Mouse (Mus musculus): ENCODE measurements at regions not wholly inside any gene's neighbourhood (a gene's known extent, or its start where the extent isn't known, plus 50 kb on each side); places are given as distances from the start of the nearest gene placed in this dataset.

DNA sequence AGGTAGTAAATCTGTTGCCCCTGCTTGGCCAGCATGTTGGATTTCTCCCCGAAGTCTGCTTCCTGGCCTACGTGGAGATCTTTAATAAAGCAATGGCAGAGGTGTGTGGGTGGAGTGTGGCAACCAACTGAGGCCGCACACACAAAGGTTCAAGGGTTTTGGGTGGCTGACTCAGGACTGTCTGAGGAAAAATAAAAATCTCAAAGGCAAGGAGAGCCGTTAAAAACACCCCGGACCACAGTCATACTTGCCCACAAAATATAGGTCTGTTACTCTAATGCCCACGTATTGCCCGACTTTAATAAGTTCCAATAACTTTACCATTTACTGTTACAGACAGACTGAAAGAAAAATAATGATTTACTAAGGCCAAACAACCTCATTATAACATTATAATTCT is 108.7 kb upstream of the Cdkn2b start:
- H3ac ChIP-seq (ENCODE audit: control insufficient read depth, insufficient read length, low read depth): no peak overlapping the region
- H3K36me3 ChIP-seq (ENCODE audit: control insufficient read depth, insufficient read depth): no peaks in the 10 kb centered on the region
- no peaks in the 10 kb centered on the region for H3K79me2 ChIP-seq (ENCODE audit: control insufficient read depth, insufficient read depth)
- H3K27me3 ChIP-seq (ENCODE audit: control insufficient read depth, insufficient read depth, insufficient read length): no peaks in the 10 kb centered on the region
- TF ChIP-seq CEBPB (IDR thresholded peaks at IDR 0.05; ENCODE audit: low read depth) (no peak), USF1 (IDR thresholded peaks at IDR 0.05; ENCODE audit: low read depth) (no peak), MYOD1 (IDR thresholded peaks at IDR 0.05; ENCODE audit: control insufficient read depth, insufficient read length, low read depth) (no peak), CTCF (IDR thresholded peaks at IDR 0.05; ENCODE audit: control insufficient read depth, insufficient read depth, insufficient read length) (no peak), FOSL1 (IDR thresholded peaks at IDR 0.05; ENCODE audit: insufficient read depth, low read length, poor library complexity, severe bottlenecking) (no peak), MAX (IDR thresholded peaks at IDR 0.05) (no peak)
- no peaks in the 10 kb centered on the region for H3K79me3 ChIP-seq (ENCODE audit: low read depth)
- no peak overlapping the region for H3K4me3 ChIP-seq (ENCODE audit: insufficient read depth, poor library complexity, severe bottlenecking)

GRCm38 (mm10) chr4:89405624-89406167 is 94.9 kb upstream of the Cdkn2b start:
- H3K27me3 ChIP-seq (ENCODE audit: control insufficient read depth, insufficient read depth, insufficient read length): no peaks in the 10 kb centered on the region
- H3ac ChIP-seq (ENCODE audit: control insufficient read depth, insufficient read length, low read depth): no peak overlapping the region
- H3K36me3 ChIP-seq (ENCODE audit: control insufficient read depth, insufficient read depth): no peaks in the 10 kb centered on the region
- H3K79me3 ChIP-seq (ENCODE audit: low read depth): no peaks in the 10 kb centered on the region
- no peaks in the 10 kb centered on the region for H3K79me2 ChIP-seq (ENCODE audit: control insufficient read depth, insufficient read depth)
- H3K4me3 ChIP-seq (ENCODE audit: insufficient read depth, poor library complexity, severe bottlenecking): no peak overlapping the region
- TF ChIP-seq CTCF (IDR thresholded peaks at IDR 0.05; ENCODE audit: control insufficient read depth, insufficient read depth, insufficient read length) (no peak), USF1 (IDR thresholded peaks at IDR 0.05; ENCODE audit: low read depth) (no peak), FOSL1 (IDR thresholded peaks at IDR 0.05; ENCODE audit: insufficient read depth, low read length, poor library complexity, severe bottlenecking) (no peak), MYOD1 (IDR thresholded peaks at IDR 0.05; ENCODE audit: control insufficient read depth, insufficient read length, low read depth) (no peak), MYOG (IDR thresholded peaks at IDR 0.05; ENCODE audit: control insufficient read depth, extremely low read depth, insufficient read length) (no peak), MAX (IDR thresholded peaks at IDR 0.05) (no peak), CEBPB (IDR thresholded peaks at IDR 0.05; ENCODE audit: low read depth) (no peak)

DNA sequence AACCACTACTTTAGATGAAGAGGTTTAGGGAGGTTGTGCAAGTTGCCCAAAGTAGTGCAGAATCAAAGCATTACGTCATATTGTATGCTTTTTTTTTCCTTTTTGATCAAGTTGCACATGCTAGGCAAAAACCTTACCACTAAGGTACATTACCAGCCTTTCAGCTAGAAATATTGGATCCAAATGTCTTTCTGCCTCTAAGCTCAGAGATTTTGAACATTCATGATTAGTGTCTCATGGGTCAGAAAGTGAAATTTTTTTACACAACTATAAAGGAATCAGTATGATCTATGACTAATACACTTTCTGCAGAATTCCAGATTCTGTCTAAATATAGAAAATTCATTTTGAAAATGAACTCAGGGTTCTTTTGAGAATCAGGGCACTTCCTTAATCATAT is 92.3 kb upstream of the Cdkn2b start:
- Histone ChIP-seq H3K4me3 (ENCODE audit: insufficient read depth, poor library complexity, severe bottlenecking) (no peak overlapping the region), H3K27me3 (ENCODE audit: control insufficient read depth, insufficient read depth, insufficient read length) (no peaks in the 10 kb centered on the region), H3K79me2 (ENCODE audit: control insufficient read depth, insufficient read depth) (no peaks in the 10 kb centered on the region), H3K79me3 (ENCODE audit: low read depth) (no peaks in the 10 kb centered on the region), H3ac (ENCODE audit: control insufficient read depth, insufficient read length, low read depth) (no peak overlapping the region), H3K36me3 (ENCODE audit: control insufficient read depth, insufficient read depth) (no peaks in the 10 kb centered on the region)
- TF ChIP-seq CEBPB (IDR thresholded peaks at IDR 0.05; ENCODE audit: low read depth) (no peak), MAX (IDR thresholded peaks at IDR 0.05) (no peak), MYOD1 (IDR thresholded peaks at IDR 0.05; ENCODE audit: control insufficient read depth, insufficient read length, low read depth) (no peak), FOSL1 (IDR thresholded peaks at IDR 0.05; ENCODE audit: insufficient read depth, low read length, poor library complexity, severe bottlenecking) (no peak), CTCF (IDR thresholded peaks at IDR 0.05; ENCODE audit: control insufficient read depth, insufficient read depth, insufficient read length) (no peak), USF1 (IDR thresholded peaks at IDR 0.05; ENCODE audit: low read depth) (no peak), MYOG (IDR thresholded peaks at IDR 0.05; ENCODE audit: control insufficient read depth, extremely low read depth, insufficient read length) (no peak)

DNA sequence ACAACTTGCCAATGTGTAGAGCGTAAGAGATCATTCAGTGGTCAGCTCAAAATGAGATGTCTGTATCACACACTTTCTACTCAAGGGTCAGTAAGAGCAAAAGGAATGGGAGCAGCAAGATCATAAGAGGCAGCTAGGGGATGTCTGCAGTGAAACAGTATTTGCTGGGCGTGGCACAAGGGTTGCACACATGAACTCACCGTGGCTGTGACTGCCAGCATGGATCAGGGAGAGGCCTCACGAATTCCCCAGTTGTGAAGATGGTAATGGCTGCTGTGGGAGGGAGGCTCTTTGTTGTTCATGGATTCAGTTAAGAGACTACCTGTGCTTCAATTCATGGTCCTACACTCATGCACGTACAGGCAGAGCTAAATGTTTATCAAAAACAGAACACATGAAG is 91.5 kb upstream of the Cdkn2b start:
- H3K79me3 ChIP-seq (ENCODE audit: low read depth): no peaks in the 10 kb centered on the region
- no peaks in the 10 kb centered on the region for H3K79me2 ChIP-seq (ENCODE audit: control insufficient read depth, insufficient read depth)
- TF ChIP-seq MYOD1 (IDR thresholded peaks at IDR 0.05; ENCODE audit: control insufficient read depth, insufficient read length, low read depth): no peak
- no peak for TF ChIP-seq MAX (IDR thresholded peaks at IDR 0.05)
- TF ChIP-seq FOSL1 (IDR thresholded peaks at IDR 0.05; ENCODE audit: insufficient read depth, low read length, poor library complexity, severe bottlenecking): no peak
- no peak for TF ChIP-seq CEBPB (IDR thresholded peaks at IDR 0.05; ENCODE audit: low read depth)
- H3K36me3 ChIP-seq (ENCODE audit: control insufficient read depth, insufficient read depth): no peaks in the 10 kb centered on the region
- no peaks in the 10 kb centered on the region for H3K27me3 ChIP-seq (ENCODE audit: control insufficient read depth, insufficient read depth, insufficient read length)
- H3K4me3 ChIP-seq (ENCODE audit: insufficient read depth, poor library complexity, severe bottlenecking): no peak overlapping the region
- no peak overlapping the region for H3ac ChIP-seq (ENCODE audit: control insufficient read depth, insufficient read length, low read depth)

DNA sequence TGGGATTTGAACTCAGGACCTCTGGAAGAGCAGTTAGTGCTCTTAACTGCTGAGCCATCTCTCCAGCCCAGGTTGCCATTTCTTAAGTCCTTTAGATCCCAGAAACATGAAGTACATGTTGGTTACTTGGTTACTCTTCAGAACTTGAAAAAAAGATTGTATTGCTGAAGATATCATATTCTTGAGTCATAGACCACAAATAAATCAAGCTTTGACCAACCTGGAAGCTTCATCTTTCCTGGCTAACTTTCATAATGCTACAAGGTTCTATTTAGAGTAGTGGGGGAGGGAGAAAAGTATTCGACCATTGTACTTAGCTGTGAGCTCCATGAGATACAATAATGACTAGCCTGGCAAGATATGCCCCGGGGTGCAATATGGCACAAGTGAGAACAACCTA is 90.9 kb upstream of the Cdkn2b start:
- no peaks in the 10 kb centered on the region for H3K79me3 ChIP-seq (ENCODE audit: low read depth)
- H3K4me3 ChIP-seq (ENCODE audit: insufficient read depth, poor library complexity, severe bottlenecking): no peak overlapping the region
- no peaks in the 10 kb centered on the region for H3K27me3 ChIP-seq (ENCODE audit: control insufficient read depth, insufficient read depth, insufficient read length)
- H3K79me2 ChIP-seq (ENCODE audit: control insufficient read depth, insufficient read depth): no peaks in the 10 kb centered on the region
- H3K36me3 ChIP-seq (ENCODE audit: control insufficient read depth, insufficient read depth): no peaks in the 10 kb centered on the region
- H3ac ChIP-seq (ENCODE audit: control insufficient read depth, insufficient read length, low read depth): no peak overlapping the region
- TF ChIP-seq USF1 (IDR thresholded peaks at IDR 0.05; ENCODE audit: low read depth) (no peak), MAX (IDR thresholded peaks at IDR 0.05) (no peak), MYOG (IDR thresholded peaks at IDR 0.05; ENCODE audit: control insufficient read depth, extremely low read depth, insufficient read length) (no peak), FOSL1 (IDR thresholded peaks at IDR 0.05; ENCODE audit: insufficient read depth, low read length, poor library complexity, severe bottlenecking) (no peak), MYOD1 (IDR thresholded peaks at IDR 0.05; ENCODE audit: control insufficient read depth, insufficient read length, low read depth) (no peak), CEBPB (IDR thresholded peaks at IDR 0.05; ENCODE audit: low read depth) (no peak), CTCF (IDR thresholded peaks at IDR 0.05; ENCODE audit: control insufficient read depth, insufficient read depth, insufficient read length) (no peak)

DNA sequence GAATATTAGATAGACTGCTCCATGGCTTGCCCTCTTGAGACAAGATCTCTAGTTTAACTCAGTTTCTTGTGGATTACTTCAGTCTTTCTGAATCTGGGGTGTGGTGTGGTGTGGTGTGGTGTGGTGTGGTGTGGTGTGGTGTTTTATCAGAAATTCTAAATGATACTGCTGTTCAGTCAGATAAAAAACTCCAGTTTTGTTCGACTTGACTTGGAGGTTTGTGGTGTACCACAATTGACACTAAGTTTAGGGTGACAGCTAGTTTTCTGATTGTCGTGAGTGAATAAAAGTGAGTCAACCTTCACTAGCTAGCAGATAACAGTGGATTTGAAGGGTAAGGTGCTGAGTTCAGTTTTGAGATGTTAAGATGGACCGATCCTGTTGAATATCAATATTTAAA is 89.5 kb upstream of the Cdkn2b start:
- no peak for TF ChIP-seq CTCF (IDR thresholded peaks at IDR 0.05; ENCODE audit: control insufficient read depth, insufficient read depth, insufficient read length)
- TF ChIP-seq CEBPB (IDR thresholded peaks at IDR 0.05; ENCODE audit: low read depth): no peak
- no peak for TF ChIP-seq MYOG (IDR thresholded peaks at IDR 0.05; ENCODE audit: control insufficient read depth, extremely low read depth, insufficient read length)
- no peak for TF ChIP-seq MYOD1 (IDR thresholded peaks at IDR 0.05; ENCODE audit: control insufficient read depth, insufficient read length, low read depth)
- no peak for TF ChIP-seq MAX (IDR thresholded peaks at IDR 0.05)
- TF ChIP-seq USF1 (IDR thresholded peaks at IDR 0.05; ENCODE audit: low read depth): no peak
- no peak for TF ChIP-seq FOSL1 (IDR thresholded peaks at IDR 0.05; ENCODE audit: insufficient read depth, low read length, poor library complexity, severe bottlenecking)
- Histone ChIP-seq H3K27me3 (ENCODE audit: control insufficient read depth, insufficient read depth, insufficient read length) (no peaks in the 10 kb centered on the region), H3K4me3 (ENCODE audit: insufficient read depth, poor library complexity, severe bottlenecking) (no peak overlapping the region), H3ac (ENCODE audit: control insufficient read depth, insufficient read length, low read depth) (no peak overlapping the region), H3K79me3 (ENCODE audit: low read depth) (no peaks in the 10 kb centered on the region), H3K79me2 (ENCODE audit: control insufficient read depth, insufficient read depth) (no peaks in the 10 kb centered on the region), H3K36me3 (ENCODE audit: control insufficient read depth, insufficient read depth) (no peaks in the 10 kb centered on the region)

Measured in C2C12 (cell line).